Mouse (Mus musculus) liver, adult 2 months (tissue): ENCODE measurements at regions not wholly inside any gene's neighbourhood (a gene's known extent, or its start where the extent isn't known, plus 50 kb on each side); places are given as distances from the start of the nearest gene placed in this dataset.

ENCODE experiments used
- DNase-seq: peaks from one replicate; pipeline ENCODE4 v3.0.0-alpha.2; 2011; ENCODE audit warnings: low read depth, low spot score; ENCODE audit errors: extremely low read depth
- H3K27ac ChIP-seq: fragments of 200-500 bp; replicated peaks from 2 replicates; pipeline ENCODE4 v1.5.1; 2012; ENCODE audit warnings: low read depth, mild to moderate bottlenecking, control low read depth, inconsistent platforms, low read length; ENCODE audit not compliant: insufficient read depth
- H3K27me3 ChIP-seq: fragments of 200-500 bp; 2 replicates; pipeline ENCODE4 v1.6.1; 2012; ENCODE audit warnings: mild to moderate bottlenecking, moderate library complexity, low read length, inconsistent platforms; ENCODE audit not compliant: control insufficient read depth, insufficient read depth
- H3K36me3 ChIP-seq: fragments of 200-500 bp; 2 replicates; pipeline ENCODE4 v1.6.1; 2012; ENCODE audit warnings: low read length, inconsistent platforms; ENCODE audit not compliant: control insufficient read depth, insufficient read depth
- H3K4me1 ChIP-seq: fragments of 200-500 bp; 2 replicates; pipeline ENCODE4 v1.6.1; 2011; ENCODE audit warnings: low read length; ENCODE audit not compliant: control insufficient read depth, insufficient read depth
- H3K4me3 ChIP-seq: fragments of 200-500 bp; 2 replicates; pipeline ENCODE4 v1.5.1; 2011; ENCODE audit warnings: low read depth, mild to moderate bottlenecking, control low read depth, low read length, moderate library complexity; ENCODE audit not compliant: insufficient read depth
- H3K79me2 ChIP-seq: fragments of 200-500 bp; 2 replicates; pipeline ENCODE4 v1.6.1; 2012; ENCODE audit warnings: inconsistent platforms, mild to moderate bottlenecking, low read length, moderate library complexity; ENCODE audit not compliant: control insufficient read depth, insufficient read depth
- H3K9ac ChIP-seq: fragments of 200-500 bp; 2 replicates; pipeline ENCODE4 v1.6.1; 2012; ENCODE audit warnings: low read depth, mild to moderate bottlenecking, control low read depth, inconsistent platforms, low read length
- CTCF ChIP-seq: fragments of 200-500 bp; IDR thresholded peaks from 2 replicates; pipeline ENCODE4 v1.5.1; 2011; ENCODE audit warnings: low read depth, low read length, control low read depth
- POLR2A ChIP-seq: fragments of 200-500 bp; IDR thresholded peaks from 2 replicates; pipeline ENCODE4 v1.6.1; 2011; ENCODE audit warnings: low read length, control low read depth; ENCODE audit not compliant: insufficient read depth; ENCODE audit errors: extremely low read depth
- WGBS: fragments of 180-500 bp; shearing (Covaris S2); methylation state at CpG from one replicate; pipeline ENCODE4 v1.1.7; 2018; 5-methylcytosine and 5-hydroxymethylcytosine counted together

- Histone ChIP-seq H3K9ac (no peak overlapping the region), H3K27ac (no peak overlapping the region), H3K36me3 (no peaks in the 10 kb centered on the region), H3K27me3 (no peaks in the 10 kb centered on the region), H3K4me3 (no peak overlapping the region), H3K79me2 (no peaks in the 10 kb centered on the region), H3K4me1 (no peaks in the 10 kb centered on the region)
- 59% methylated on average over 2 of the region's 2 CpGs for WGBS
- DNase-seq, result no peak
- TF ChIP-seq CTCF, result no peak
- no peak for TF ChIP-seq POLR2A
These were observed 65.2 kb upstream of the Nr2f2 start for GRCm38 (mm10) chr7:70431712-70432111.

- Histone ChIP-seq H3K79me2 (no peaks in the 10 kb centered on the region), H3K27me3 (no peaks in the 10 kb centered on the region), H3K27ac (no peak overlapping the region), H3K36me3 (no peaks in the 10 kb centered on the region), H3K4me1 (no peaks in the 10 kb centered on the region), H3K4me3 (no peak overlapping the region), H3K9ac (no peak overlapping the region)
- WGBS, result 65% methylated on average over 2 of the region's 2 CpGs
- DNase-seq, result no peak
- TF ChIP-seq POLR2A (no peak), CTCF (no peak)
These were observed 62.8 kb upstream of the Nr2f2 start for GRCm38 (mm10) chr7:70429326-70429725.

GRCm38 (mm10) chr7:70424231-70424620, 57.7 kb upstream of the Nr2f2 start:
- H3K79me2 ChIP-seq, result no peaks in the 10 kb centered on the region
- H3K36me3 ChIP-seq, result no peaks in the 10 kb centered on the region
- TF ChIP-seq POLR2A, result no peak
- TF ChIP-seq CTCF, result no peak
- H3K27ac ChIP-seq, result no peak overlapping the region
- no peak overlapping the region for H3K4me3 ChIP-seq
- no peaks in the 10 kb centered on the region; the same call in 1 of the 2 replicates for H3K4me1 ChIP-seq
- no peaks in the 10 kb centered on the region for H3K27me3 ChIP-seq
- no peak overlapping the region for H3K9ac ChIP-seq
- DNase-seq, result no peak
- WGBS, result 92% methylated on average over 4 of the region's 4 CpGs

DNA sequence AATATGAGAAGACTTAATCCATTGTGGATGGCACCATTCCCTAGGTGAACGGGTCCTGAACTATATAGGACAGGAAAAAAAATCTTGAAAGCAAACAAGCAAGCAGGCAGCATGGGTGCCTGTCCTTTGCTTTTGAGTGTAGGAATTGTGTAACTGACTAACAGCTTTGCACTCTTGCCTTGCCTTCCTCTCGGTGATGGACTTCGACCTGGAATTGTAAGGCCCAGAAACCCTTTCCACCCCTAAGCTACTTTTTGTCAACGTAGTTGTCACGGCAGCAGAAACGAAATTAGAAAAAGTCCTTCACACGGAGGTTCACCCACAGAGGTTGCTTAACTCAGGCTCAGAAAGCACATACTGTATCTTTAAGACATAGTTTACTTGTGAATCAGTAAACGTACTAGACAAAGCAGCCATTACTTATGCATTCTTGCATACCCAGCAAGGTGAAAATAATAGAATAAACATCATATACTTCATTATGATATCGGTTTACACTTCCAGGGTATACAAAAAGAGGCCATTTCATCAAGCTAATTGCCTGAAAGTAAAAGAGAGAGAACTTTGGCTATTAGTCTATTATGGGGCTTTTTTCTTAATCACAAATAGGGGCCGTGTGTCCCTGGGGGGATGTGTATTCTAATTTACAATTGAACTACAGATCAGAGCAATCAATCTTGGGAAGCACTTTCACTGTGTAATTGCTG, 57.1 kb upstream of the Nr2f2 start:
- Histone ChIP-seq H3K4me1 (no peaks in the 10 kb centered on the region; the same call in 1 of the 2 replicates), H3K36me3 (no peaks in the 10 kb centered on the region), H3K9ac (no peak overlapping the region), H3K27ac (no peak overlapping the region), H3K27me3 (no peaks in the 10 kb centered on the region), H3K79me2 (no peaks in the 10 kb centered on the region), H3K4me3 (no peak overlapping the region)
- TF ChIP-seq CTCF (no peak), POLR2A (no peak)
- WGBS, result 36% methylated on average over 10 of the region's 10 CpGs
- DNase-seq, result peak; percentile 71

- Histone ChIP-seq H3K27me3 (no peaks in the 10 kb centered on the region), H3K4me3 (no peak overlapping the region), H3K79me2 (no peaks in the 10 kb centered on the region), H3K27ac (no peak overlapping the region), H3K9ac (no peak overlapping the region), H3K36me3 (no peaks in the 10 kb centered on the region), H3K4me1 (no peaks in the 10 kb centered on the region)
- 92% methylated on average over 10 of the region's 10 CpGs for WGBS
- no peak for DNase-seq
- no peak for TF ChIP-seq POLR2A
- no peak for TF ChIP-seq CTCF
These were observed 49.8 kb upstream of the Nr2f2 start for GRCm38 (mm10) chr7:70416185-70416941.
